Mouse (Mus musculus) hindbrain, embryonic 11.5 days (tissue): ENCODE results near the gene Pi4kb. TPM values are rescaled to one million over a fixed set of nuclear protein-coding genes. Genes with fewer than 3 reads are reported as not detected.

Experiments used
- ATAC-seq: fragments of 200-750 bp; cut with Nextera tagmentation; 2 replicates; pipeline ENCODE4 v1.8.0; 2017; ENCODE audit warnings: mild to moderate bottlenecking, moderate TSS enrichment, moderate library complexity; ENCODE audit not compliant: low FRiP score
- DNase-seq: peaks from one replicate; pipeline ENCODE4 v3.0.0-alpha.2; 2015; ENCODE audit warnings: low spot score
- H3K27ac ChIP-seq: fragments of 300-500 bp; sonication (generic); 2 replicates; pipeline ENCODE4 v1.5.1; 2014; ENCODE audit warnings: mild to moderate bottlenecking, low read depth, low read length
- H3K27me3 ChIP-seq: fragments of 300-500 bp; sonication (generic); 2 replicates; pipeline ENCODE4 v1.6.1; 2014; ENCODE audit warnings: mild to moderate bottlenecking, low read length, moderate library complexity, mixed read lengths; ENCODE audit not compliant: control insufficient read depth, insufficient read depth
- H3K36me3 ChIP-seq: fragments of 300-500 bp; sonication (generic); 2 replicates; pipeline ENCODE4 v1.6.1; 2014; ENCODE audit warnings: mild to moderate bottlenecking, low read length, moderate library complexity, mixed read lengths; ENCODE audit not compliant: control insufficient read depth, insufficient read depth
- H3K4me1 ChIP-seq: fragments of 300-500 bp; sonication (generic); replicated peaks from 2 replicates; pipeline ENCODE4 v1.6.1; 2014; ENCODE audit warnings: low read length, mixed read lengths; ENCODE audit not compliant: control insufficient read depth, insufficient read depth
- H3K4me2 ChIP-seq: fragments of 300-500 bp; sonication (generic); replicated peaks from 2 replicates; pipeline ENCODE4 v1.6.1; 2014; ENCODE audit warnings: mild to moderate bottlenecking, low read depth, low read length
- H3K4me3 ChIP-seq: fragments of 300-500 bp; sonication (generic); 2 replicates; pipeline ENCODE4 v1.5.1; 2014; ENCODE audit warnings: low read depth, low read length
- H3K9ac ChIP-seq: fragments of 300-500 bp; sonication (generic); 2 replicates; pipeline ENCODE4 v1.6.1; 2014; ENCODE audit warnings: low read depth, low read length
- H3K9me3 ChIP-seq: fragments of 300-500 bp; sonication (generic); 2 replicates; pipeline ENCODE4 v1.6.1; 2016; ENCODE audit warnings: low read length; ENCODE audit not compliant: control insufficient read depth
- WGBS: fragments of 180-500 bp; shearing (Covaris S2); extraction: QIAGEN DNeasy Blood & Tissue Kit; methylation state at CpG from one replicate; pipeline ENCODE4 v1.1.7; 2014; 5-methylcytosine and 5-hydroxymethylcytosine counted together
- polyA plus RNA-seq: library from polyadenylated mRNA; unstranded; fragments of >200 nt; fragmentation: Nextera tagmentation; extraction: Ambion mirVana; gene quantifications from 2 replicates; pipeline ENCODE4 v1.2.1, GENCODE M21; 2014

The Pi4kb gene
- polyA plus RNA-seq, 1 experiment from 2014 or later = 22.1 TPM

- Histone ChIP-seq H3K4me1 (no peaks in the 10 kb centered on the region), H3K36me3 (peaks cover 15% of the 10 kb centered on the region), H3K27ac (no peak overlapping the region), H3K9ac (no peak overlapping the region), H3K27me3 (no peaks in the 10 kb centered on the region), H3K4me2 (no peak overlapping the region), H3K4me3 (no peak overlapping the region), H3K9me3 (no peaks in the 10 kb centered on the region)
- DNase-seq (no peak), ATAC-seq (no peak)
- WGBS = 75% methylated on average over 3 of the region's 3 CpGs
Observed at GRCm38 (mm10) chr3:95029953-95030352, 55.4 kb downstream of the Pi4kb start.

- ATAC-seq = no peak
- H3K4me3 ChIP-seq = peak overlapping the region; percentile 52
- no peaks in the 10 kb centered on the region for H3K36me3 ChIP-seq
- no peaks in the 10 kb centered on the region for H3K27me3 ChIP-seq
- 0 out of 2 replicates have a peak, but pooled peaks cover 3% of the 10 kb centered on the region for H3K4me1 ChIP-seq
- 14% methylated on average over 3 of the region's 3 CpGs for WGBS
- peak overlapping the region; percentile 50 for H3K4me2 ChIP-seq
- H3K9me3 ChIP-seq = no peaks in the 10 kb centered on the region
- no peak overlapping the region for H3K27ac ChIP-seq
- peak overlapping the region; percentile 59 for H3K9ac ChIP-seq
- no peak for DNase-seq
Observed at GRCm38 (mm10) chr3:95041625-95042024, 67.1 kb downstream of the Pi4kb start.

GRCm38 (mm10) chr3:95042166-95042837 is 67.8 kb downstream of the Pi4kb start, which contains the start of gene Psmd4:
Gene Psmd4, minus strand, starts transcription at chr3:95042614.
- peak within 1 kb of the TSS; percentile 50 for H3K4me2 ChIP-seq
- H3K9me3 ChIP-seq = no peaks in the 10 kb centered on the region
- H3K9ac ChIP-seq = peak within 1 kb of the TSS; percentile 59
- no peaks in the 10 kb centered on the region for H3K36me3 ChIP-seq
- DNase-seq = peak; percentile 98
- peak; percentile 99 for ATAC-seq
- H3K4me1 ChIP-seq = 0 out of 2 replicates have a peak, but pooled peaks cover 3% of the 10 kb centered on the region
- H3K27ac ChIP-seq = no peak within 1 kb of the TSS
- WGBS = 2% methylated on average over 31 of the region's 36 CpGs
- H3K27me3 ChIP-seq = no peaks in the 10 kb centered on the region
- H3K4me3 ChIP-seq = peak within 1 kb of the TSS; percentile 52

GRCm38 (mm10) chr3:95042838-95043229 is 68.3 kb downstream of the Pi4kb start:
- no peaks in the 10 kb centered on the region for H3K9me3 ChIP-seq
- DNase-seq (no peak), ATAC-seq (peak; percentile 75)
- peak overlapping the region; percentile 59; the same call in 1 of the 2 replicates for H3K9ac ChIP-seq
- no peak overlapping the region for H3K27ac ChIP-seq
- 34% methylated on average over 7 of the region's 7 CpGs for WGBS
- H3K36me3 ChIP-seq = no peaks in the 10 kb centered on the region
- 0 out of 2 replicates have a peak, but pooled peaks cover 3% of the 10 kb centered on the region for H3K4me1 ChIP-seq
- no peaks in the 10 kb centered on the region for H3K27me3 ChIP-seq
- H3K4me2 ChIP-seq = peak overlapping the region; percentile 42
- peak overlapping the region; percentile 52 for H3K4me3 ChIP-seq

DNA sequence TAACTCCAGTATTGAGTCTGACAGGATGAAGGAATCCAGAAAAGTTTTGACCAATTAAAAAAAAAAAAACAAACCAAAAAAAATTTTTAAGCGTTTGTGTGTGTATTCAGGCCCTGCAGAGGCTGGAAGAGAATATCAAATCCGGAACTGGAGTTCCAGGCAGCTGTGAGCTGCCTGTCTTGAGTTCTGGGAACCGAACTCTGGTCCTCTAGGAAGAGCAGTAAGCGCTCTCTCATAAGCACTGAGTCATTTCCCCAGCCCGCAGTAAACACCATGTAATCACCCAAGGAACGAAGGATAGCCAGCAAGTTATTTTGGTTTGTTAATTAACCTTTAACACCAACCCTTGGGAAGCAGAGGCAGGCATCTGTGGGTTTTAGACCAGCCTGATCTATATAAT is 68.7 kb downstream of the Pi4kb start:
- H3K27me3 ChIP-seq = no peaks in the 10 kb centered on the region
- no peak for ATAC-seq

DNA sequence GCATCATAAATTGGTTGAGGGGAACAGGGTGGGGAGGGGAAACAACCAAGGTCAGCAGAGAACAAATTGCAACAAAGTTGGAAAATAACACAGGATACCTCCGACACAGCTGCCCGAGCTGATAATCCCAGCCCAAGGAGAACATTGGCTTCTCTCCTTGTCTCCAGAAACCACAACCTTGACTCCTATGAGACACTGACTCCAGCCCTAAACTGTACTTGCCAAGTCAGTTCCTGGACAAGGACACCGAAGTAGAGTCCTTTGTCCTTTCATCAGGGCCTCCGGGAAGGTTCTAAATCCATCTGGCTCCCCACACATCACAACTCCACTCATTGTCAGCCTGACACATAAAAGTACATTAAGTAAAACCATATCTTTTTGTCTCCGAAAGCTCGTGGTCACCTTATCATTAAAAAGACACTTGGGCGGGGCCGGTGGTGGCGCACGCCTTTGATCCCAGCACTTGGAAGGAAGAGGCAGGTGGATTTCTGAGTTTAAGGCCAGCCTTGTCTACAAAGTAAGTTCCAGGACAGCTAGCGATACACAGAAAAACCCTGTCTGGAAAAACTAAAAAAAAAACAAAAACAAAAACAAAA is 72.0 kb downstream of the Pi4kb start:
- Histone ChIP-seq H3K4me3 (no peak overlapping the region), H3K27ac (no peak overlapping the region), H3K9ac (no peak overlapping the region), H3K9me3 (no peaks in the 10 kb centered on the region), H3K4me2 (no peak overlapping the region), H3K4me1 (0 out of 2 replicates have a peak, but pooled peaks cover 3% of the 10 kb centered on the region), H3K36me3 (no peaks in the 10 kb centered on the region), H3K27me3 (no peaks in the 10 kb centered on the region)
- 91% methylated on average over 11 of the region's 11 CpGs for WGBS
- ATAC-seq = no peak
- DNase-seq = no peak

More for the DNA sequence above, 68.7 kb downstream of the Pi4kb start:
- Histone ChIP-seq H3K4me1 (0 out of 2 replicates have a peak, but pooled peaks cover 3% of the 10 kb centered on the region), H3K9ac (no peak overlapping the region), H3K27ac (no peak overlapping the region), H3K4me3 (no peak overlapping the region), H3K36me3 (no peaks in the 10 kb centered on the region), H3K4me2 (no peak overlapping the region), H3K9me3 (no peaks in the 10 kb centered on the region)
- no peak for DNase-seq
- WGBS = 79% methylated on average over 6 of the region's 6 CpGs

- DNase-seq (no peak), ATAC-seq (no peak)
- H3K4me3 ChIP-seq = no peak overlapping the region
- H3K27me3 ChIP-seq = no peaks in the 10 kb centered on the region
- no peaks in the 10 kb centered on the region for H3K9me3 ChIP-seq
- H3K36me3 ChIP-seq = no peaks in the 10 kb centered on the region
- H3K9ac ChIP-seq = no peak overlapping the region
- H3K4me1 ChIP-seq = 0 out of 2 replicates have a peak, but pooled peaks cover under 1% of the 10 kb centered on the region
- 78% methylated on average over 3 of the region's 3 CpGs for WGBS
- H3K27ac ChIP-seq = no peak overlapping the region
- no peak overlapping the region for H3K4me2 ChIP-seq
Observed at GRCm38 (mm10) chr3:95047914-95048313, 73.4 kb downstream of the Pi4kb start.

DNA sequence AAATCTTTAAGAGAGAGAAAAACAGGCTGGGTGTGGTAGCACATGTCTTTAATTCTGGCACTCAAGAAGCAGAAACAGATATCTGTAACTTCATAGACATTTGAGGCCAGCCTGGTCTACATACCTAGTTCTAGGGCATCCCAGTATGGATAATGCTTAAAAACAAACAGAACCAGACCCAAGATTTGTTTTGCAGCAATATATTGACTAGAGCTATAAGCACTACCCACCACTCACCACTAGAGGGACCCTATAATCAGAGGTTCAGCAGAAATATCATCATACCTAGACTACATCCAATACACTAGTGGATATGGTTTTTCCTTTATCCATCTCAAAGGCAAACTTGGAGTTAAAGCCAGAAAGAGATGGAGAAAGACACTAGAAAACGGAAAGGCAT is 78.4 kb downstream of the Pi4kb start:
- Histone ChIP-seq H3K4me1 (no peaks in the 10 kb centered on the region), H3K27ac (no peak overlapping the region), H3K9me3 (no peaks in the 10 kb centered on the region), H3K4me2 (no peak overlapping the region), H3K9ac (no peak overlapping the region), H3K27me3 (no peaks in the 10 kb centered on the region), H3K4me3 (no peak overlapping the region), H3K36me3 (no peaks in the 10 kb centered on the region)
- 34% methylated on average over 1 of the region's 1 CpGs for WGBS
- DNase-seq = peak; percentile 63
- no peak for ATAC-seq

- Histone ChIP-seq H3K4me1 (no peaks in the 10 kb centered on the region), H3K27ac (no peak overlapping the region), H3K9me3 (no peaks in the 10 kb centered on the region), H3K27me3 (no peaks in the 10 kb centered on the region), H3K9ac (no peak overlapping the region), H3K4me2 (no peak overlapping the region), H3K36me3 (no peaks in the 10 kb centered on the region), H3K4me3 (no peak overlapping the region)
- peak; percentile 25; the same call in 1 of the 2 replicates for ATAC-seq
- DNase-seq = peak; percentile 64
- WGBS = 44% methylated on average over 3 of the region's 3 CpGs
Observed at GRCm38 (mm10) chr3:95053701-95054100, 79.2 kb downstream of the Pi4kb start.
